Mouse (Mus musculus) heart, adult 2 months (tissue): ENCODE data around the gene Pus3. TPM values are rescaled to one million over a fixed set of nuclear protein-coding genes. Genes with fewer than 3 reads are reported as not detected.
A peak's percentile ranks its signal among the peaks of the same experiment; 100 is the strongest.

Source experiments
- DNase-seq, 2 experiments: peaks; one replicate each; pipeline ENCODE4 v3.0.0; 2021
- H3K27ac ChIP-seq: fragments of 200-600 bp; 2 replicates; pipeline ENCODE4 v1.8.1; 2022
- H3K27me3 ChIP-seq: fragments of 200-500 bp; 2 replicates; pipeline ENCODE4 v1.6.1; 2012; ENCODE audit warnings: mild to moderate bottlenecking, low read length, inconsistent platforms, mixed read lengths; ENCODE audit not compliant: control insufficient read depth, insufficient read depth
- H3K36me3 ChIP-seq: fragments of 200-500 bp; 2 replicates; pipeline ENCODE4 v1.6.1; 2012; ENCODE audit warnings: low read length, inconsistent platforms; ENCODE audit not compliant: control insufficient read depth, insufficient read depth
- H3K4me1 ChIP-seq: fragments of 200-500 bp; 2 replicates; pipeline ENCODE4 v1.6.1; 2011; ENCODE audit warnings: low read length; ENCODE audit not compliant: control insufficient read depth, insufficient read depth
- H3K4me3 ChIP-seq: fragments of 200-600 bp; 2 replicates; pipeline ENCODE4 v1.8.1; 2022
- H3K79me2 ChIP-seq: fragments of 200-500 bp; replicated peaks from 2 replicates; pipeline ENCODE4 v1.6.1; 2012; ENCODE audit warnings: mild to moderate bottlenecking, inconsistent platforms, low read length, moderate library complexity, mixed read lengths; ENCODE audit not compliant: control insufficient read depth, insufficient read depth
- H3K9ac ChIP-seq: fragments of 200-500 bp; 2 replicates; pipeline ENCODE4 v1.6.1; 2012; ENCODE audit warnings: low read depth, mild to moderate bottlenecking, control low read depth, inconsistent platforms, low read length, mixed read lengths
- CTCF ChIP-seq: fragments of 200-600 bp; IDR thresholded peaks from 2 replicates; pipeline ENCODE4 v1.8.1; 2022; ENCODE audit warnings: antibody characterized with exemption, mild to moderate bottlenecking, moderate library complexity
- EP300 ChIP-seq: fragments of 200-500 bp; IDR thresholded peaks from 2 replicates; pipeline ENCODE4 v1.6.1; 2011; ENCODE audit warnings: low read depth, low read length, control low read depth; ENCODE audit not compliant: insufficient read depth
- POLR2A ChIP-seq: fragments of 200-500 bp; IDR thresholded peaks from 2 replicates; pipeline ENCODE4 v1.6.1; 2011; ENCODE audit warnings: mild to moderate bottlenecking, low read depth, low read length, control low read depth; ENCODE audit not compliant: insufficient read depth
- WGBS: fragments of 180-500 bp; shearing (Covaris S2); methylation state at CpG from one replicate; pipeline ENCODE4 v1.1.7; 2018; 5-methylcytosine and 5-hydroxymethylcytosine counted together
- intact Hi-C: fragments of 180-260 bp; cut with DNase I; formaldehyde crosslinking; loops from one replicate; pipeline ENCODE4 v1.15.1; 2025
- polyA plus RNA-seq: library from polyadenylated mRNA; depleted of rRNA; stranded (reverse); fragments of >200 nt; gene quantifications from 2 replicates; pipeline ENCODE4 v1.2.3, GENCODE M21; 2012
- total RNA-seq, 2 experiments: library from RNA; stranded (reverse); gene quantifications; 2 replicates each; pipeline ENCODE4 v1.2.3; 2021

Gene Pus3
- total and polyA plus RNA-seq, 3 experiments = 1.8 to 6.3 (median 6.0) TPM

DNA sequence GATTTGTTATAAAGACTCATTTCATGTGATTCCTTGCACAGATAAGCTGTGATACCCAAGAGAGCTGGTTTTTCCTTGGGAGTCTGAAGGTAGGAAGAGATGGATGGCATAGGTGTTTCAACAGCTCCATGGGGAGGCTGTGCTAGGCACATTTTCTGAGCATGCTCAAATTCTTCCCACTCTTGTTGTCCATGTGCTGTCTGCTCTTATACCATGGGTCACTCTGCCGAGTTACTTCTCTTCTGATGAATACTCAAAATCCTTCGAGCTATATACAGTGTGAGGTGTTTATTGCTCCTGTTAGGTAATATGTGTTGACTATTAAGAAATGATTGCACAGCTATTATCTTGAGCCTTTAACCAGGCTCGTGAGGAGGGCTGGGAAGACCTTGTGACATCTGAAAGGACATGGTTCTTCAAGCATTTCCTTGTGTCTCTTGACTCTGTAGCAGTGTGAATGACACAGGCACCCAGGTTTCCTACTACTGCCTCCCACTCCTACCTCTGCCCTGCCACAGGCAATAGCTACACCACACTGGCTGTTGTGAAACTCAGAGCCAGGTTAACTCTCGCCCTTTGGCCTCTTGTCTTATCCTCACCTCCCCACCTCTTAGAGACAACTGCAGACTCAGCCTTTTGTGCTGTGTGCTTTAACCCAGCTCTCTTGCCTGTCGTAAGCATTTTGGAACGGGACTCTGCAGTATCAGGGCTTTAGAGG is 37.6 kb upstream of the Pus3 start:
- no peaks in the 10 kb centered on the region; the same call in 1 of the 2 replicates for H3K4me1 ChIP-seq
- WGBS = 73% methylated on average over 6 of the region's 6 CpGs
- no peaks in the 10 kb centered on the region for H3K27me3 ChIP-seq
- TF ChIP-seq POLR2A (no peak), CTCF (no peak), EP300 (no peak)
- intact Hi-C loops = loop anchor here (5.0 kb wide), 1 partner anchor 98 kb away; the partner anchor contains the start of gene Cdon
- no peak overlapping the region for H3K9ac ChIP-seq
- no peak overlapping the region for H3K4me3 ChIP-seq
- no peaks in the 10 kb centered on the region for H3K36me3 ChIP-seq
- DNase-seq = no peak
- H3K79me2 ChIP-seq = no peaks in the 10 kb centered on the region
- H3K27ac ChIP-seq = no peak overlapping the region

DNA sequence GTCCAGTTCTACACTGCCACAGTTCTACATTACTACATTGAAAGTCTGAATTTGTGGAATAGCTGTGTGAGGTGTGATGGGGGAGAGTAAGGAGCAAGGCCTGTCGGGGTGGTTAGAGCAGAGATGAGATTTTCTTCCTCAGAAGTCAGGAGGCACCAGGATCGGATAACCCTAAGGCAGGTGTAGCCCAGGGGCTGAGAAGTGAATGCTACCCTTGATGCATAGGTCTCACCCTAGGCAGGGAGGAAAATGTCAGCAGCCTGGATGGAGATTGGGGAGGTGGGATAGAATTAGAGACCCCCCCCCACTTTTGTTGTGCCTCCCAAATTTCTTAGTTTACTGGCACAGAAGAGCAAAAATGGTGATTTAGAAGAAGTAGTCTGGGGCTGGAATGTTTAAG is 36.2 kb upstream of the Pus3 start:
- no peak overlapping the region for H3K4me3 ChIP-seq
- H3K4me1 ChIP-seq = no peaks in the 10 kb centered on the region; the same call in 1 of the 2 replicates
- no peaks in the 10 kb centered on the region for H3K79me2 ChIP-seq
- TF ChIP-seq POLR2A = no peak
- TF ChIP-seq EP300 = no peak
- no peak for TF ChIP-seq CTCF
- DNase-seq = no peak
- intact Hi-C loops = loop anchor here (5.0 kb wide), 1 partner anchor 100 kb away; the partner anchor contains the start of gene Cdon
- no peak overlapping the region for H3K9ac ChIP-seq
- WGBS = 79% methylated on average over 2 of the region's 2 CpGs
- no peaks in the 10 kb centered on the region for H3K27me3 ChIP-seq
- H3K36me3 ChIP-seq = no peaks in the 10 kb centered on the region
- no peak overlapping the region for H3K27ac ChIP-seq

DNA sequence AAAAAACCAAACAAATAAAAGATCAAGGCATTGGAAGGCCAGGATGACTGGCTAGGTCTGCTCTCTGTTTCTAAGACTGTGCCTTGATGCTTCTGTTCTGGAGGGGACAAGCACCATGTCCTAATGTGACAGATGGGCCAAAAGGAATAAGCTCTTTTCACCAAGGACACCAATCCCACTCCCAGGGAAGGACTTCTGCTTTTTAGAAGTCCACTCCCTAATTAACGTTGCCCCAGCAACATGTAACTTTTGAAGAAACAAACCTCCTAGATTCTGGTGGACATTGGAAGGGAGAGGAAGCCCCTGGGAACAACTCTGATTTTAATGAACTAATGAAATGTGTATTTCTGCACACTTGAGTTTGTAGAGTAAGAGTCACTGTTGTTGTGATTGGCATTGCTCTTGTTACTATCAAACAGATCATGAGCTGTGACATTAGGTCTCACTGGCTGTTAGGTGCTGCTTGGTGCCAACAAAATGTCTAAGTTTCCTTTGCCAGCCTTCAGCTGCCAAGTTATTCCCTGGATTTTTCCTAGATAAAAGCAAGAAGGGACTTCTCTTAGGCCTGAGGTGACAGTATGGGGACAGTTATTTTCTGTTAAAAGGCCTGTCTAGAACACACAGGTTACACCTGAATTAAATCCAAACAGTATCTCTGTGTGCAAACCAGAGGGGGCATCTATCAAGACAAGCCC is 35.4 kb upstream of the Pus3 start:
- DNase-seq = no peak
- intact Hi-C loops = loop anchor here (5.0 kb wide), 1 partner anchor 101 kb away; the partner anchor contains the start of gene Cdon
- Histone ChIP-seq H3K79me2 (no peaks in the 10 kb centered on the region), H3K9ac (no peak overlapping the region), H3K4me3 (no peak overlapping the region), H3K36me3 (no peaks in the 10 kb centered on the region), H3K4me1 (no peaks in the 10 kb centered on the region; the same call in 1 of the 2 replicates), H3K27me3 (no peaks in the 10 kb centered on the region), H3K27ac (no peak overlapping the region; the same call in 1 of the 2 replicates)
- no peak for TF ChIP-seq CTCF
- TF ChIP-seq EP300 = no peak
- no peak for TF ChIP-seq POLR2A
- 51% methylated on average over 1 of the region's 1 CpGs for WGBS

- H3K9ac ChIP-seq = no peak overlapping the region
- no peak overlapping the region; the same call in 1 of the 2 replicates for H3K27ac ChIP-seq
- H3K79me2 ChIP-seq = no peaks in the 10 kb centered on the region
- H3K4me1 ChIP-seq = no peaks in the 10 kb centered on the region; the same call in 1 of the 2 replicates
- no peak for TF ChIP-seq POLR2A
- no peak for TF ChIP-seq CTCF
- TF ChIP-seq EP300 = no peak
- H3K36me3 ChIP-seq = no peaks in the 10 kb centered on the region
- intact Hi-C loops = loop anchor here (5.0 kb wide), 1 partner anchor 101 kb away; the partner anchor contains the start of gene Cdon
- 31% methylated on average over 5 of the region's 5 CpGs for WGBS
- H3K27me3 ChIP-seq = no peaks in the 10 kb centered on the region
- DNase-seq = peak; percentile 53 to 76
- no peak overlapping the region for H3K4me3 ChIP-seq
Measured at GRCm38 (mm10) chr9:35523541-35523940, 34.9 kb upstream of the Pus3 start.

GRCm38 (mm10) chr9:35523941-35524411 is 34.4 kb upstream of the Pus3 start:
- intact Hi-C loops = loop anchor here (1.0 to 5.0 kb wide), 2 partner anchors 102 to 242 kb away; partner anchors contain the start of gene Cdon
- H3K9ac ChIP-seq = no peak overlapping the region
- H3K27me3 ChIP-seq = no peaks in the 10 kb centered on the region
- H3K36me3 ChIP-seq = no peaks in the 10 kb centered on the region
- H3K4me3 ChIP-seq = no peak overlapping the region
- no peaks in the 10 kb centered on the region; the same call in 1 of the 2 replicates for H3K4me1 ChIP-seq
- no peak overlapping the region; the same call in 1 of the 2 replicates for H3K27ac ChIP-seq
- H3K79me2 ChIP-seq = no peaks in the 10 kb centered on the region
- DNase-seq = peak; percentile 62 to 73
- 18% methylated on average over 7 of the region's 7 CpGs for WGBS
- TF ChIP-seq CTCF (peak; percentile 88), EP300 (peak; percentile 57; the same call in 1 of the 2 replicates), POLR2A (no peak)
